Mouse (Mus musculus): ENCODE data around the gene Igfals.

DNA sequence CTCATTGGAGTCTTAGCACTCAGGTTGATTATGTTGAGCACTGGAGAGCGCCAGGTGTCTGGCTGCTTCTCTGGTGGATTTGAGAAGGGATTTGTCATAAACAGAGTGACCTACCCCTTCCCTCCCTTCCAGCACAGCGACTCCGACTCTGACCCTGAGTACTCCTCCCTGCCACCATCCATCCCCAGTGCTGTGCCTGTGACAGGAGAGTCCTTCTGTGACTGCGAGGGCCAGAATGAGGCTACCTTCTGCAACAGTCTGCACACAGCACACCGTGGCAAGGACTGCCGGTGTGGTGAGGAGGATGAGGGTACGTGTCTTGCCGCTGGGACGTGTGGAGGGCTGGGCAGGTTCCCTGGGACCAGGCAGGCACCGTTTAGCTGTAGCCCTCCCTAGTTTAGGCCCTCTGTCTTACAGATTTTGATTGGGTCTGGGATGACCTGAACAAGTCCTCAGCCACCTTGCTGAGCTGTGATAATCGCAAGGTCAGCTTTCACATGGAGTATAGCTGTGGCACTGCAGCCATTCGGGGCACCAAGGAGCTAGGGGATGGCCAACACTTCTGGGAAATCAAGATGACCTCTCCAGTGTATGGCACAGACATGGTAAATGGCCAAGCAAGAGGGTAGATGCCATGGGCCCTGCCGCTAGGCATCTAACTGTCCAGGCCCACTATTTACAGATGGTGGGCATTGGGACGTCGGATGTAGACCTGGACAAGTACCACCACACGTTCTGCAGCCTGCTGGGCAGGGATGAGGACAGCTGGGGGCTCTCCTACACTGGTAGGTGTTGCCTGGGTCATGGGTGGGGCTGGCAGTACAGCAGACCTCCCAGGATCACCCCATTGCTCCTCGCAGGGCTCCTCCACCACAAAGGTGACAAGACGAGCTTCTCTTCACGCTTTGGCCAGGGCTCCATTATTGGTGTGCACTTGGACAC is 24.6 kb downstream of the Igfals start:
- TF ChIP-seq GATA1 (IDR thresholded peaks at IDR 0.05; ENCODE audit: borderline replicate concordance, low read length) (no peak), FLI1 (IDR thresholded peaks at IDR 0.05; ENCODE audit: low read length) (no peak)
